Mouse (Mus musculus) G1E (cell line): ENCODE data around the gene Efcab10.

Source experiments
- CTCF ChIP-seq: IDR thresholded peaks from 2 replicates; pipeline ENCODE4 v1.5.1; 2012; ENCODE audit warnings: low read depth, low read length, inconsistent platforms, mixed read lengths
- GATA1 ChIP-seq: IDR thresholded peaks from 2 replicates; pipeline ENCODE4 v1.6.1; 2012; ENCODE audit warnings: borderline replicate concordance, low read length, inconsistent platforms, mixed read lengths
- GATA2 ChIP-seq: IDR thresholded peaks from 2 replicates; pipeline ENCODE4 v1.6.1; 2012; ENCODE audit warnings: low read depth, low read length, inconsistent platforms, borderline replicate concordance
- POLR2AphosphoS5 ChIP-seq: IDR thresholded peaks from 2 replicates; pipeline ENCODE4 v1.6.1; 2012; ENCODE audit warnings: low read depth, low read length, inconsistent platforms; ENCODE audit not compliant: insufficient replicate concordance
- TAL1 ChIP-seq: conservative IDR thresholded peaks from 2 replicates; pipeline ENCODE4 v1.6.1; 2012; ENCODE audit warnings: low read depth, low read length, inconsistent platforms, mixed read lengths

DNA sequence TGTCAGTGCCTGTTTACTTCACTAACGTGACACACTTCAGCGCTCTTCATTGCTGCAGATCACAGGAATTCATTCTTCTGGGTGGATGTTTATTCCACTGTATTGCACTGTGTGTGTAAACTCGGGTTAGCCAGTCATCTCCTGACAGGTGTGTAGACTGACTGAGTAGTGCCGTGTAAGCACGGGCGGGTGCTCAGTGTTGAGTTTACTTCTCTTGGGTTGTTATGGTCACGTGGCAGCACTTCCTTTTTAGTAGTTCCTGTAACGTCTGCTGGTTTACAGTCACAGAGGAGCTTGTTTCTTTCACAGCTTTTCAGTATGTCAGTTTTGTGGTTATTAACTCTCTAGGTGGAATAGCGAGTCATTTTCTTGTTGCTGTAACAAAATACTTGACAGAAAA, 39.2 kb downstream of the Efcab10 start:
- TF ChIP-seq CTCF (no peak), GATA2 (no peak), POLR2AphosphoS5 (no peak), GATA1 (no peak), TAL1 (no peak)
